Mouse (Mus musculus) neural tube, embryonic 10.5 days (tissue): ENCODE data around the gene Frem1.

Experiments
- DNase-seq: peaks from one replicate; pipeline ENCODE4 v3.0.0-alpha.2; 2017; ENCODE audit warnings: low spot score; ENCODE audit errors: extremely low spot score

Gene Frem1

DNA sequence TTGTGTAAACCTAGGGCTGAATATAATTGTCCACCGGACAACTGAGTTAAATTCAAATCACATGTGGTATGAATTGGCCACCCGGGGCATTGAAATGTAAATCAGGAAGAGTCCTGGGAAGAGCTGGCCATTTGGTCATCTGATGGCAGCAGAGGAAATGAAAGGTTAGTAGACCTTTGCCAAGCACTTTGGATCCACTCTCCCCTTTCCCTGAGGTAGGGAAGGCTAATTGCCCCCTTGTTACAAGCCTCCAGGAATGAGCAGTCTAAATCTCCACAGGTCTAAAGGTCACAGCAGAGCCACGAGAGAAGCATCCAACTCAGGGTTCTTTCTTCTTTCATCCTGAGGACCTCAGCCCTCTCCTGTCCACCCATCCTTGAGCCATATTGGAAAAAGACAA, 20.5 kb downstream of the Frem1 start:
- DNase-seq = no peak

DNA sequence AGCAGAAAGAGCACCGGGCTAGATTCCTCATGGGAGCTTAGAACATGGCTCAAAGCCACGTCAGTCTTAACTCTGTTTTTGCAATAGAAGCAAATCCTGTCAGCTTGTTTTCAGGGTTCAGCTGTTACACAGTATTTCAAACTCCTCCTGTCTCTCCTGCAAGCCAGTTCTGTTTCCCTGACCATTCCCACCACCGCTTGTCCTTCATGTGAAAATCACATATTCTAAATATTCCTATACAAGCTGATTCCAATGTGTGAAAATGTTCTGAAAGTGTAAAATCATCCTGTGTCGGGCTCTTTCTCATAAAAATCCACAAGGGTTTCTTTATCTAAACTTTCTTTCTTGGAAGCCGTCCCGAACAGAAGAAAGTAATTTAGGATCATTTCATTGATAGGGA, 22.0 kb downstream of the Frem1 start:
- no peak for DNase-seq

- DNase-seq = peak; percentile 63
Observed at GRCm38 (mm10) chr4:83020759-83021555, 31.2 kb downstream of the Frem1 start.

GRCm38 (mm10) chr4:83018111-83019105, 33.7 kb downstream of the Frem1 start:
- no peak for DNase-seq

DNA sequence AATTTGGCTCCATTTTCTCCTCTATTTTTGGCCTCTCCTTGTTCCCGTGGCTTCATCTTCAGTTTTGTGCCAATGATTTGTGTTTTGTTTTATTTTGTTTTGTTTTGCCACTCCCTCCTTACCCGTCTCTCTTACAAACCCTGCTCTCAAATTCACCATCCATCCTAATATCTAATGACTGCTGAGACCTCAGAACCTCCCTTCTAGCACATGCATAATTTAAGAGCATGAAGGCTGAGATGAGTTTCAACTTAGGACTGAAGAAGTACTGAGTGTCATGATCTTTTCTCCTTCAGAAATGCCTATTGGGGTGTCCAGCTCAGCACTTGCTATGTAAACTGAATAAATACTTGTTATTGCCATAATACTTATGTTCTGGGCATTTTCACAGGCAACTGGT, 37.6 kb downstream of the Frem1 start:
- DNase-seq = no peak

- DNase-seq = no peak
Observed at GRCm38 (mm10) chr4:83004086-83004485, 48.1 kb downstream of the Frem1 start.

DNA sequence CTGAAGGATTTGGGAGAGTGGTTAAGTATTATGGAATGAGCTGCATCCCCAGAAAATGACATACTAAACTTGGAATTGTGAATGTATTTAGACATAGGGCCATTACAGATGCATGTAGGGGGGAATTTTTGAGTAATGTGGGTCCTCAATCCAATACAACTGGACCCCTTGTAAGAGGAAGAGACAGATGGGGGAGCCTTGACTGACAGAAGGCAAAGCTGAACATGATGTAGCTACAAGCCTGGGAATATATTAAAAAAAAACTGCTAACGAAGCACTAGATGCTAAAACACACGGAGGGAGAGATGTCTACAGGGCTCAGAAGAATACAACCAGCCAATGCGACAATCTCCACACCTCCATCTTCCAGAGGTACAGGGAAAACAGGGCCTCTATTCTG, 60.1 kb downstream of the Frem1 start:
- no peak for DNase-seq

GRCm38 (mm10) chr4:82990973-82991695, 61.0 kb downstream of the Frem1 start:
- no peak for DNase-seq

GRCm38 (mm10) chr4:82972381-82972780, 79.8 kb downstream of the Frem1 start:
- no peak for DNase-seq

DNA sequence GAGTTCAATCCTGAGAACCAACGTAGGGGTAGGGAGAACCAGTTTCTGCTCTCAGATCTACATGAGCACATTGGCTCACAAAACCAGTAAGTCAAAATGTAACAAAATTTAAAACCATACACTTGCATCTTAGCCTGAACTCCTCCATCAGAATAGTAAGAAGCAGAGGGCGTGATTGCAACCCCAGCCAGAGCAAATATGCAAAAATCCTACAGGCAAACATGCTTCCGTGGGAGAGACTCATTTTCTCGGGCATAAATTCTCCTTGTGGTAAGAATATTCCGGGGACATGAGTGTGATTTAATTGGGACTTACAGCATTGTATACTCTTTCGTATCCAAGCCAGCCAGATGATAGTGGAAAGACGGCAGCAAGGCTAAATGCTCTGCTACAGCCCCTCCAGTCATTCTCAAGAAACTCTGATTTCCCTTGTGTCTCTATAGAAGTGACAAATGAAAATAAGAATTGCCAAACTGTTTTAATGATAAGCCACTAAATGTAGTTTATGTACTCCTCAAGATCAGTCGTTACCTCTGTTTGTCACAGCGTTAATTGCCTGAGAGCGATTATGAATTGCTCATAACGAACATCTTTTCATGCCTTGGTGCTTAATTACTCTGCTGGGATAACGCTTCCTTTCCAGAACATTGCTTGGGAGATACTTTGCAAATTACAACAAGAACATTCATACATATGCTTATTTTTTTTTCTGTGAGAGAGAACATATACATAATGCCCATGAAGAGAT, 81.1 kb downstream of the Frem1 start:
- DNase-seq = no peak

- no peak for DNase-seq
Observed at GRCm38 (mm10) chr4:82961024-82961423, 91.1 kb downstream of the Frem1 start.

DNA sequence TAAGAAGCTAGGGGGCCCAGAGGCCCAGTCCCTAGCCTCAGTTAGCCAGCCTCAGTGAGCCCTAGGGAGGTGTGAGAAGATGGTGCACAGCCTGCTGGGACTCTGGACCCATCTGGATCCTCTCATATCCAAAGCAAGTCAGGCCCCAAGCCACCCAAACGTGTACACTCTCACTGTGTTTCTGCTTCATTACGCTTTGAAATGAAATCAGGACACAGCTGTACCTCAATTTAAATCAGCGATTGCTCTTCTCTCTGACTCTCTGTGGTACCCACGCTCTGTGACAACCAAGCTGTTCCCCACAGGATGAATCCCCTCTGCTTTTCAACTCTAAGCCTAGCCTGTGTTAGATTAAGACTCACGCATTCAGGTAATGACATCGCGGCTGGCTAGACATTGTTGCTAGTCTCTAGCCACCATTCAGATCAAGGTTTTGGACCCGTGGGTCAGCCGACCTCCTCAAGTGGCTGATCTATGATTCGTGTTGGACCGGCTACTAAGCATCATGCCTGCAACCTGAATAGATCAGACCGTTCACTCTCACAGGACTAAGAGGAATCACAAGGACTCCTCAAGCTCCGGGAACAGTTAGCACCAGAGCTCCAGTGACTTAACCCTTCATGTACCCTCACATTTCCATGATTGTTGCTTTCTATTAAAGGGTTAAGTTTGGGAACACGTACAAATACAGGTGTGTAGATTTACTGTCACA, 94.2 kb downstream of the Frem1 start:
- no peak for DNase-seq

GRCm38 (mm10) chr4:82953992-82954391, 98.1 kb downstream of the Frem1 start:
- DNase-seq = no peak

- no peak for DNase-seq
Observed at GRCm38 (mm10) chr4:82949511-82949910, 102.6 kb downstream of the Frem1 start.

DNA sequence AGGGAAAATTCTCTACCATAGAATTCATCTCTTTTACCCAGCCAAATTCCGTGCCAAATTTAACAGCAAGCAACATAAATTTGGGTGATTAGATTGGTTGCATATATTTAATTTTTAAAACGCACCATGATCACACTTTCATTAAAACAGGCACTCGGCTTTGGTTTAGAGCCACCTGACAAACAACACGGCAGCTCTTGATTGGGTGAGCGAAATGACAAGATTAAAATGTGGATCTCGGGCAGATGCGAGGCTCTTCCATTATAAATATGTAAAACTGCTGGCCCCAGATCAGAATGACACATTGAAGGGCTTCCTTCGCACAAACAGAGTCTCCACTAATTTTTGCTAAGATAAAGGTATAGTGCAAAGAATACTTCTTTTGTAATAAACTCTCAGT, 105.4 kb downstream of the Frem1 start:
- no peak for DNase-seq

DNA sequence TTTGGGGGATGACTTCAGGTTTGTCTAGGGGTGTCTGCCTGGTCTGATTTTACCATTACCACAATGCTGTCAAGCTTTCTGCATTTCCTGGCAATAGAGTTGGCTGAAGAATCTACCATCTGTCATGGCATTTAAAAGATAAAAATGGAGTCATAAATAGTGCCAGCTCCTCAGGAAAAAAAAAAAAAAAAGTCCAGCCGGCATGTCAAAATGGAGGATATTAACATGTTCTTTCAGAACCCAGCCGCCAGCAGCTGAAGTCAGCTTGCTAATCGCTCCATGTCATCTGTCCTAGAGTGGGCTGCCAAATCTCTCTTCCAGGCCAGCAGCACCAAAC, 105.9 kb downstream of the Frem1 start:
- no peak for DNase-seq

GRCm38 (mm10) chr4:82945572-82946275, 106.4 kb downstream of the Frem1 start:
- DNase-seq = no peak

DNA sequence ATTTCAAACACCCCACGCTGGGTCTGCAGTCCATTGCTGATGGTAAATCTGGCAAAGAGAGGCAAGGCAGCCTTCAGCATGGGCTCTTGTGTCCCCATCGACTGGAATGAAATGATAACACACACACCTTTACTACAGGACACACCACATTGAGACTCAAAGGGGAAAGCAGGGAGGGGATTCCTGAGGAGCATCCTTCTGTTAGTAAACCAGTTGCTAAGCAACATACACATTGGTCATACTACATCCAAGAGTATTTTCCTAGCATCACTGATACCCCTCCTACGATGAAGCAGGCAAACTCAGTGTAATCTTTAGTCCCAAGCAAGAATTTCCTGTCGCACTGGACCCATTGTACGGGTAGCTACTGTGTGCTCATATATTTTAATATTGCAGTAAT, 111.5 kb downstream of the Frem1 start:
- no peak for DNase-seq

GRCm38 (mm10) chr4:82940248-82940647, 111.9 kb downstream of the Frem1 start:
- no peak for DNase-seq

DNA sequence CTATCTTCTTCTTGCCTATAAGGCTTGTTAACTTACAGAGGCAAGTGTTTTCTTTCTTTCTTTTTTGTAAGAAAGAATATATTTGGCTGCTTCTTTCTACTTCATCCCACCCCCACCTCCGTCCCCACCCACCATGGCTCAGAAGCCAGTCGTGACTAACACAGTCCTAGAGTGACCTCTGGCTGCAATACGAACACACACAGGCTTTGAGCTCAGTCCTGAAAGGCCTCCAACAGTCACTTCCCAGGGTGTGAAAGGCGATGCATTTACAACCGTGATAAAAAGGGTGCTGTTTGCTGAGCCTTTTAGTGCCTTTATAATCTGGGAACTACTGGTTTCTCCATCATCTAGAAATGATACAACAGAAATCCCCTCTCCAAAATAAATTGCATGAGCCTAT, 117.8 kb downstream of the Frem1 start:
- DNase-seq = peak; percentile 31
